Mouse (Mus musculus): ENCODE data around the gene Satb2. TPM values are rescaled to one million over a fixed set of nuclear protein-coding genes. Genes with fewer than 3 reads are reported as not detected.

Satb2 gene
- total and polyA plus RNA-seq, 3 experiments, result 1.1 to 2.3 (median 2.1) TPM

DNA sequence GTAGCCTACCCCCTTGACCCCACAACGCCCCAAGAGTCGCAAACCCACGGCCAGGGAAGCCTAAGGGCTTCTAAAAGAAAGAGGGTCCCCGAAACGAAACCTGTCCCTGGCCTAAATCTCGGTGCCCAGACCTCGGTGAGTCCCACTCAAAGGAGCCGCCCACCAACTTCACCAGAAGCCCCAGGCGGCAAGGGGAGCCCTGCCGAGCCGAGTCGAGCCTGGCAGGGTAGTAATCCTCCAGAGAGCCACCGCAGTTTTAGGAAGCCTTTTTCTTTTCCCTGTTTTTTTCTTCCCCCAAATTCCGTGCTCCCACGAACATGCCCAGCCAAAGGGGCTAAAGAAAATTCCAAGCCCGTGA, 4.9 kb downstream of the Satb2 start:
- no peak for DNase-seq

GRCm38 (mm10) chr1:56972950-56973592, 5.4 kb downstream of the Satb2 start:
- DNase-seq, result peak; percentile 96

DNA sequence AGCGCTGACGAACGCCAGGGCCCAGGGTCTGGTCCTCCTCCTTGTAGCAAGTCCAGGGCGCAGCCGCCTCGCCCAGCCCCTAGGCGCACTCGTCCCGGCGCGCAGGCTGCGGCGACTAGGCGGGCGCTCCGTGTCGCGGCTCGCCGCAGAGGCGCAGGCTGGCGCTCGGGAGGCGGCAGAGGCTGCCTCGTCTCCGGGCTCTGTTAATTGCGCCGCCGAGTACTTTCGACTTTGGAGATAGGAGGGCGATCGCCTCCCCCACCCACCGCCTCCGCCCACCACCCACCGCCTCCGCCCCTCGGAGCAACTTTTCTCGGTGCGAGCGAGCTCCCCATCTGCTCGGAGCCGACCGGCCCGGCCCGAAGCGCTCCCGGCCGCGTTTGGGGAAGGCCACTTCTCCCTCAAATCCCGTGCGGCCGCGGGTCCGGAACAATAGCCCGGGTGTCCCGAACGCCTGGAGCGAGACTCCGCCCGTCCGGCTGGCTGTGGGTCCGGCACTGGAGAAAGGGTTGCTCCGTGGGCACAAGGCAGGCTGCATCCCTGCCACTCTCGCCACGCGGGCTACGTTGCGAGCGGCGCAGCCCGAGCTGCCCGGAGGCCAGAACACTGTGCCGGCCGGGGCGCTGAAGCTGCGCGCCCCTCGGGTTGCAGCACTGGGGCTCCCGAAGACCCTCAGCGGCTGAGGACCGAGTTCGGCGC, 6.0 kb downstream of the Satb2 start:
- DNase-seq, result peak; percentile 83

DNA sequence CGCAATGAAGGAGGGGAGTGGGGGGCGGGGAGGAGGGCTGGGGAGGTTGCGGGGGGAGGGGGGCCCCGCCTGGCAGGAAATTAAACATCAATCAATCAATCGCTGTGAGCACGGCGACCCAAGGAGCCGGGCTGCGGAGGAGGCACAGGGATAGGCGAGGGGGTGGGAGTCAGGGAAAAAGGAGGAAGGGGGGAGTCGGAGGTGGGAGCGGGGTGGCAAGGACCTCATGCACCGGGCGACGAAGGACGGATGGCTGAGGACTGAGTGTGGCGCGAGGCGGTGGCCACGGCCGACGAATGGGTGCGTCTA, 6.6 kb downstream of the Satb2 start:
- no peak for DNase-seq

DNA sequence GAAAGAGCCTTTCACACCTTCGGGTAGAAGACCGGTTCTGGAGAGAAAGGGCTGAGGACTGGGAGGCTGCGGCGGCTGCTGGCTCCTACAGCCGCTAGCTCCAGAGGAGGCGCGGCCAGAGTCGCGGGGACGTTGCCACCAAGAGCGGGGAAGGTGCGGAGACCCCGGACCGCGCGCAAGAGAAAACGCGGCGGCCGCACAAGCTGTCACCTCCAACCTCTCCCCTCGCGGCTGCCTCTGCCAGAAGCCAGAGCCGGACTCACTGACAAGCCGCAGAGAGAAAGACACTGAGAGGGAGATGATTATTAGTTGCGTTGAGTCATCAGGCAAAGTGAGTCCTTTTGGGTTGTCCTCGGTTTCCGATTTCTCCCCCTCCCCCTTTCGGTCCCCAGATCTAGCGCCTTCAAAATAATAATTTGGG, 7.0 kb downstream of the Satb2 start:
- peak; percentile 74 for DNase-seq

GRCm38 (mm10) chr1:56970740-56971141, 7.7 kb downstream of the Satb2 start:
- DNase-seq, result peak; percentile 46

DNA sequence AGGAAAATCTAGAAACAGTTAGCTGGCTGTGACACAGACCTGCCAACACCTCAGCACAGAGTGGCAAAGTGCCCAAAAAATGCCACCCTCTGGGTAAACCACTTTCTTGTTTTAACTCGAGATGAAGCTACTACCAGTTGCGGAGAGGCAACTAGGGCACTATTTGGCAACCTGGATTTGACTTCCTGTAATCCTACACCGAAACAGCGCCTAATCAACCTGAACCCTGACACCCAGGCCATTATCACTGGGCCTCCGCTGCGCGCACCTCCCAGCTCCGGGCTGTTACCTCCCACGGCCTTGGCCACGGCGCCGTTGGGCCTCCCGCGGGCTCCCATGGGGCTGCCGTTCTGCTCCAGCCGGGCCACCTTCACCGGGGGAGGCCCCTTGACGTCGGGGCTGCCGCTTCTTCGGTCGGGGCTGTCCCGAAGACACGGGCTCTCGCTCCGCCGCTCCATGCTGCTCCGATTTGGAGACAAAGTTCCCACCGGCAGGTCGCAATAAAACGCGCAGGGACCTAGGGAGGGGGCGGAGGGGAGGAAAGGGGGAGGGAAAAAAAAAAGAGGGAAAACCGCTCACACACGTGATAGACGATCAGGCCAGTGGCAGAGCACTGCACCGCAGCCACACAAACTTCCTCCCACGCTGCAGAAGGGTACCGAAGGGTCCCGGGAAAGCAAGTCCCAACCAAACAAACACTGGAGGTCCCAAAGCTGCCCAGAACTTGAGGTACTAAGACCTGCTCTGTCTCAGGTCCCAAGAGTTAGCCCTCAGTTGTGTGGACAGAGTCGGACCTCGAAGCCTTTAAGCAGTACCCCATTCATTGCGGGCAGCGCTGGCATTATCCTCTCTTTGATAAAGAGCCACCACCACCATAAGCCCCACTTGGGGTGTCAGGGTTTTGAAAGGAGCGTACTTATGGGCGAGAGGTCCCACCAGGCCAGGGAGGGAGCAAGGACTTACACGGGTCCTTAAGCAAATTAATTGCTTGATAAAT, 8.8 kb downstream of the Satb2 start:
- DNase-seq, result peak; percentile 55

DNA sequence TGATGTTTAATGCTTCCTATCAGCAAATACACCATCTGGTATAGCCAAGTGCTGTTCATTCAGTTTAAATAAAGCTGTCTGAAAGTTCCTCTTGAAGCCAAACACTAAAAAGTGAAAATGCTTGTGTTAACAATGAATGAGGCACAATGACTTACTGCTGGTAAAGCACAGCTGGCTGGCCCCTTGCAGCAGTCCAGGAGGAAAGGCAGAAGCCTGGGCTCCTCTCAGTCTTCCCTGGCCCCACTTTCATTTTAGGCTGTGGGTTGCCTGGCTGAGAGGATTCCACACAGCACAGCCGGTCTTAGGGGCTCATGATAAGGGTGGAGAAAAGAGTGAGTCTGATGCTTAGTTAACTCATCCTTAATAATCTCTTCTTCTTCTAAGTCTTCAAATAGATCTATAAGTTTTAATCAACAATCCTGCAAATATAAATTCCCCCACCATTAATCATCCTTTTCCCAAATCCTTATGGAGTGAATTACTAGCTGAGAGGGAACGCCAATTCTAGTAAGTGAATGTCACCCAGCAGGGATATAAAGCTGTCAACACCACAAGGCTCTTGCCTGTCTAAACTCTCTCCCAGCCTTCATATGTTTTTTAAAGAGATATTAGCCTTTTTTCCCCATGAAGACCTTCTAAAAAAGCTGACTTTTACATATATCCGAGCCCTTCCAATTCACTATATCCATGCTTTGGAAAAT, 12.4 kb downstream of the Satb2 start:
- DNase-seq, result no peak

GRCm38 (mm10) chr1:56964493-56964892, 14.0 kb downstream of the Satb2 start:
- no peak for DNase-seq

DNA sequence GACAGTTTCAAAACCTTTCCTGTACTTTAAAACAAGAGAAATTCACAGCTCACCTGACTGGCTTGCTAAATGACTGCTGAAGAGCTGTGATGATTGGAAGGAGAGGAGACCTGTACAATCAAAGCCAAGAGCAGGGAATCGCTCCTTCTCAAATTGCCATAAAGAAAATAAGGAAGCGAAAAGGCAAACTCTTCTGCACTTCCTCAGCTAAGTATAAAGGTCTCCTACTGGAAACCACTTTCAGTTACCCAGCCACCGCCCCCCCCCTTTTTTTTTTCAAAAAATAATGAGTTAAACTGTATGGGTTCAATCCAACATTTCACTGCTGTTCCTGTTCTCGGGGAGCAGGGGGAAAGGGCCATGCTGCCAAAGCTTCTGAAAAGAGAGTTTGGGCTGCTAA, 15.2 kb downstream of the Satb2 start:
- DNase-seq, result no peak

DNA sequence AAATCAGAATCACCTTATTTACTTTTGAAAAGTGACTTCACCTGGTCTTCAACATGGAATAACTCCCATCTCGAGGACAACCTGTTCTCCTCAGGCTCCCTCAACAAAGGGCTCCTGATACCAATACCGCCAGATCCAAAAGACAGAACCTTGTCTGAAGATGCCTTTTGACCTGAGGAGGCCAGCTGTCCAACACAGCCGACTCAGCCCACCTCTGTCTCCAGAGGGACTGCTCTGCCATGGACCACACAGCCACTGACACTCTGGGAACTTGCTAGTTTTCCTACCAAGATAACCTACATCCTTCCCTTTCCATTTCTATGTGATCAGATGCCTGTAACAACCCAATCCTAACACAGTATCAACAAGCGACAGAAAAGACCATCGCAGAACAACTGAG, 19.5 kb downstream of the Satb2 start:
- no peak for DNase-seq

DNA sequence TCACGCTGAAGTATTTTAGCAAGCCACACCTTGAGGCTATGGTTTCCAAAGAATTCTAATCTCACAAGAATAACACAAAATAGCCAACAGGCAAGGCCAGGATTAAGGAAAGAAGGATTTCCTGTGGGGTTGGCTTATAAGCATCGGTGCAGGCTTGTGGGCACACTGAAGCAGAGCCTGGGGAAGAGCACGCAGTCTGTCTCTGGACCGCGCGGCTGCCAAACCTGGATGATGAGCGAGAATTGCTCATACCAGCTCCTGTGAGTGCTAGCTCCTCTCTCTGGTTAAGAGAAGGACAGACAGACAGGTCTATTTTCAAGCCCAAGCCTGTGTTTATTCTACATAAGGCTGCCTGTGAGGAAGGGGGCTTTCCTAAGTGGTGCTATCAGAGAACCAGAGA, 20.5 kb downstream of the Satb2 start:
- no peak for DNase-seq

- no peak for DNase-seq
Measured at GRCm38 (mm10) chr1:56956811-56957210, 21.6 kb downstream of the Satb2 start.

- DNase-seq, result no peak
Measured at GRCm38 (mm10) chr1:56955739-56956085, 22.7 kb downstream of the Satb2 start.

DNA sequence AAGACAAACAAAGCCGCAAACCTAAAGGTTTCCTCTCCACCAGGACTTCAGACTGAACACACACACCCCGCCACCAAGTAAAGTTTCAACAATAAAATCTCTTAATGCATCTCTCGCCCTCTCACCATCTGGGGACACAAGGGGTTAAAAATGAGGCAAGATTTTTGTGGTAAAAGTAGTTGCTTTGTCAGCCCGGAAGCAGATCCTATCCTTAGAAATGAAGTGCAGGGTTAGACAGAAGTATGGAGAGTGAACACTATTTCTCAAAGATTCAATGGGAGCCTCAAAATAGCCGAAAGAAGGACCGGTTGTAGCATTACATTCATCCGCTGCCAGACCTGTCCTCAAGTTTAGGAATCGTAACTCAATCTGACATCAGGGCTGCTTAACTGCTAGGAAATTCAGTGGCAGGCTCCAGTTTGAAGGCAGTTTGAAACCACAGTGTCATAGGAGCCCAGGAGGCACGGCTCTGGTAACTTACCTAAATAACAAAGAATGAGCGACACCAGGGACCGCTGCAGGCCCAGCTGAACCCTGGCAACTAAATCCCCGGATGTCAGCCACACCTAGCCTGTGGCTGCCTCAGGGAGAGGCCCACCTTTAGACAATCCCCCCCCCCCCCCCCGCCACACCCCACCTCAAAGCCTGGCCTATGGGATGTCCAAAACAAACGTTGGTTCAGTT, 23.3 kb downstream of the Satb2 start:
- no peak for DNase-seq

- DNase-seq, result no peak
Measured at GRCm38 (mm10) chr1:56953538-56953937, 24.9 kb downstream of the Satb2 start.

GRCm38 (mm10) chr1:56951980-56952379, 26.5 kb downstream of the Satb2 start:
- no peak for DNase-seq

DNA sequence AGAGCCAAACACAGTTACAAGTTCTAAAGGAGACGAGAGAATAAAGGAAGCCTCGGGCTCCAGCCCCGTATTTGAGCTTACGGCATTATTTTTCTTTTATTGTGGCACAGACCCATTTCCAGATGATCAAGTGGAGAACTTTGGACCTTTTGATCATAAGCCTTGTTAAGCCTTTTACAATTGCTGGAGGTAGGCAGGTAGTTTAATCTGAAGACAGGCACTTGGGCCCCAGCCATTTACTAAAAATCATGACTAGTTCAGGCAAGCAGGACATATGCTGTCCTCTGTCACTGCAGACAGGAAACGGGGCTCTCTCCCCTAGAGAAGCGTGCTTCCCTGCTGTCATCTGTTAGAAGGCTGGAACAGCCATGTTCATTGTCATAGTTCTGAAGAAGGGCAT, 26.9 kb downstream of the Satb2 start:
- DNase-seq, result no peak

DNA sequence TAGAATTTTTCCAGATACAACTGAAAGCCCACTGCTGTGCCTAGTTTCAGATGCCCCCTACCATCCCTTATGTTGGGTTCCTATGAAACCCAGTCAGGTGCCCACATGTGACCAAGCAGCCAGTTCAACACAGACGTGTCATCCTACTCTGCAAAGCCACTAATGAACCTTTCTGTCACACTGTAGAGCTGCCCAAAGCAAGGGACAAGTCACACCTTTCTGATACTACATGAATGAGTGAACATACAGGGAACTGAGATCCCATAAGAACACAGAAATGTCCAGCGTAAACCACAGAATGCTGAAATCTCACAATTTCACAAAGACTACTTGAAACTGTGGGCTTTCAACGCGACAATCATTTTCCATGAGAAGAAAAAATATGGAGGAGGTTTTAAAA, 39.0 kb downstream of the Satb2 start:
- no peak for DNase-seq

GRCm38 (mm10) chr1:56938432-56938831, 40.0 kb downstream of the Satb2 start:
- DNase-seq, result no peak

- DNase-seq, result no peak
Measured at GRCm38 (mm10) chr1:56936554-56936953, 41.9 kb downstream of the Satb2 start.

DNA sequence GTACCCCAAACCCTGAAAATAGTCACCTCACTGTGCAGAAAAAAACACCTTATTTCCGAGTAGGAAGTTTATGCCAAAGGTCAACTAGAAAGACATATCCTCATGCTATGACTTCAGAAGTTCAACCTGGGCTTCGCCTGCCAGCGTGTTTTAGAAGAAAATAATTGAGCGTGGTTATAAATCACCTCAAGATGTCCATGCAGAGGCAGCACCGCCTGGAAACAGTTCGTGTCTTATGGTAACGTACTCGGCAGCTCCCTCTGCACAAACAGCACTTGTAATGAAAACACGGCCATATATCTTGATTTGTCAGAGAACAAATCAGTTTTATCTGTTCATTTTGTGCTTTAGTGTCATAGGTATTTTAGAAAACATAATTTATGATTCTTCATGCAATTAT, 44.6 kb downstream of the Satb2 start:
- DNase-seq, result no peak

Measured in adrenal gland, adult 2 months (tissue).